Mouse (Mus musculus) urinary bladder, postnatal 25 days (tissue): Measurements from ENCODE around the gene C1ql1.
A peak's percentile ranks its signal among the peaks of the same experiment; 100 is the strongest.
"Not testable (repeated sequence)": the region's sequence is repeated elsewhere in the genome, so short reads cannot be mapped to it uniquely, and the experiment has no call there.

Experiments used
- DNase-seq: peaks from one replicate; pipeline ENCODE4 v3.0.0; 2022; ENCODE audit warnings: low spot score

Gene C1ql1

GRCm38 (mm10) chr11:102946265-102946991 lies at the start of gene C1ql1:
C1ql1 (minus strand) TSS chr11:102946688.
- peak; percentile 79 for DNase-seq

- DNase-seq: no peak
These were observed 48.5 kb upstream of the C1ql1 start for GRCm38 (mm10) chr11:102994952-102995351.

- no peak for DNase-seq
These were observed 47.0 kb upstream of the C1ql1 start for GRCm38 (mm10) chr11:102993420-102994029.

GRCm38 (mm10) chr11:102992940-102993339 lies 46.5 kb upstream of the C1ql1 start:
- DNase-seq: peak; percentile 83

- DNase-seq: no peak
These were observed 45.2 kb upstream of the C1ql1 start for GRCm38 (mm10) chr11:102991681-102992080.

- DNase-seq: peak; percentile 36
These were observed 43.7 kb upstream of the C1ql1 start for GRCm38 (mm10) chr11:102990152-102990663.

GRCm38 (mm10) chr11:102989641-102990151 lies 43.2 kb upstream of the C1ql1 start:
- DNase-seq: no peak

- no peak for DNase-seq
These were observed 38.7 kb upstream of the C1ql1 start for GRCm38 (mm10) chr11:102985160-102985559.

GRCm38 (mm10) chr11:102984615-102985014 lies 38.1 kb upstream of the C1ql1 start:
- DNase-seq: no peak

- no peak for DNase-seq
These were observed 37.6 kb upstream of the C1ql1 start for GRCm38 (mm10) chr11:102984086-102984485.

- DNase-seq: no peak
These were observed 34.8 kb upstream of the C1ql1 start for GRCm38 (mm10) chr11:102981151-102981890.

- DNase-seq: no peak
These were observed 31.7 kb upstream of the C1ql1 start for GRCm38 (mm10) chr11:102978052-102978666.

GRCm38 (mm10) chr11:102975966-102976365 lies 29.5 kb upstream of the C1ql1 start:
- not testable (repeated sequence) for DNase-seq

- DNase-seq: no peak
These were observed 25.8 kb upstream of the C1ql1 start for GRCm38 (mm10) chr11:102972326-102972725.

- no peak for DNase-seq
These were observed 25.1 kb upstream of the C1ql1 start for GRCm38 (mm10) chr11:102971604-102972003.

GRCm38 (mm10) chr11:102964547-102965091 lies 18.1 kb upstream of the C1ql1 start:
- no peak for DNase-seq

- no peak for DNase-seq
These were observed 17.5 kb upstream of the C1ql1 start for GRCm38 (mm10) chr11:102963855-102964546.

GRCm38 (mm10) chr11:102963246-102963854 lies 16.9 kb upstream of the C1ql1 start:
- DNase-seq: no peak

- DNase-seq: no peak
These were observed 16.4 kb upstream of the C1ql1 start for GRCm38 (mm10) chr11:102962861-102963245.

GRCm38 (mm10) chr11:102961082-102961481 lies 14.6 kb upstream of the C1ql1 start:
- DNase-seq: no peak

GRCm38 (mm10) chr11:102958870-102959269 lies 12.4 kb upstream of the C1ql1 start:
- no peak for DNase-seq
